Mouse (Mus musculus) gastrocnemius, postnatal 14 days (tissue): ENCODE measurements around the gene Pdcl3. TPM values are rescaled to one million over a fixed set of nuclear protein-coding genes. Genes with fewer than 3 reads are reported as not detected.
"Not testable (repeated sequence)": the region's sequence is repeated elsewhere in the genome, so short reads cannot be mapped to it uniquely, and the experiment has no call there.

ENCODE experiments used
- DNase-seq: peaks from one replicate; pipeline ENCODE4 v3.0.0; 2021; ENCODE audit warnings: mixed read lengths
- intact Hi-C: fragments of 180-260 bp; cut with DNase I; formaldehyde crosslinking; loops from one replicate; pipeline ENCODE4 v1.15.1; 2025; ENCODE audit warnings: low total_unique reads
- total RNA-seq, 2 experiments: library from RNA; stranded (reverse); gene quantifications; 2 replicates each; pipeline ENCODE4 v1.2.3; 2021

The Pdcl3 gene
- total RNA-seq, 2 experiments from 2014 or later: 64.4 to 70.5 TPM

DNA sequence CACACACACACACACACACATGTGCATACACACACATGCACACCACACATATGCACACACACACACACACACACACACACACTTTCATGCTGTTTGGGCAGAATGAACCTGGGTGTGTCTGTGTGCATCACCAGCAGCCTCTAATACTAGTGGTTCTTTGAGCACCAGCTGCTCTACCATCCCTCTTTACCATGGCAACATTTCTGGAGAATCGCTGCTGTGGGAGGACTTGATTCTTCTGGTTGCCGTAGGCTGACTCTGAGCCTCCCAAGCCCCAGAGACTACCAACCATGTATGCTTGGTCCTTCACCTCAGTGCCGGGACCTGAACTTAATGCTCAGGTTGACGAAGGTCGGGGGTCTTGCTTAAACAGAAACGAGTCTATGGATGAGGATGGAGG is 28.4 kb downstream of the Pdcl3 start:
- no peak for DNase-seq
- intact Hi-C loops: loop anchor here (5.0 to 10.0 kb wide), 2 partner anchors 191 to 328 kb away; no protein-coding TSS in a partner anchor

DNA sequence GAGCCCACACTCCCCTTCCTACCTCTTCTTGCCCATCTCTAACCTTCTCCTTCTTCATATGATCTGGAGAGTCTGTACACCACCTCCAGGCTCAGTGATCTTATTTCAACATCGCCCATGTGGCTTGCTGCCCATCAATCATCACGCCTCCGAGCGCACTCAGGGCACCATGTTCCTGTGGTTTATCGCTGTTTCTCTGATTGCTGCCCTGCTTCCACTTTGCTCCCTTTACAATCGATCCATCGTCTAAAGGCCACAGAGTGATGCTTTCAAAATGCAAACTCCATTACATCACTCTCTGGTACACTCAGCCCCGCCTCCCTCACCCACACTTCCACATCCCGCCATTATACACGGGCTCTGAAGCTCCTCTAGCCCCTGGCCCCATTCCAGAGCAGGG is 30.1 kb downstream of the Pdcl3 start:
- no peak for DNase-seq
- intact Hi-C loops: loop anchor here (10.0 kb wide), 1 partner anchor 189 kb away; no protein-coding TSS in a partner anchor

DNA sequence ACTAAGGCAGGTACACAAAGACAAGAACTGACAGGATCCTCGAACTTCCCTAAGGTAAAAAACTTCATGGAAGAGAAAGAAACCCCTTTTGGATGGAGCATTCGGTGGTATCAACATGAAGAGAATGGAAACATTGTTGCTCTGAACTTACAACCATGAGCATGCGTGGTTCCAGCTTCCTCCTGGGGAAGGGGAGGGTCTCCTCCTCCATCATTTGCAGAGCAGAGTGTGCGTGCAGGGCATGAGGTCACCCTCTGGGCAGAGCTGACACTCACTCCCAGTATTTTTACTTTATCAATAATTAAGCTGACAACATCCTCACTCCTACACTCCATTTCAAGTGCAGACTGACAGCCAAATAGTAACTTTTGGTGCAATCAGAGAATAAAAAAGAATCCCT is 32.5 kb downstream of the Pdcl3 start:
- DNase-seq: no peak
- intact Hi-C loops: loop anchor here (10.0 kb wide), 1 partner anchor 187 kb away; no protein-coding TSS in a partner anchor

DNA sequence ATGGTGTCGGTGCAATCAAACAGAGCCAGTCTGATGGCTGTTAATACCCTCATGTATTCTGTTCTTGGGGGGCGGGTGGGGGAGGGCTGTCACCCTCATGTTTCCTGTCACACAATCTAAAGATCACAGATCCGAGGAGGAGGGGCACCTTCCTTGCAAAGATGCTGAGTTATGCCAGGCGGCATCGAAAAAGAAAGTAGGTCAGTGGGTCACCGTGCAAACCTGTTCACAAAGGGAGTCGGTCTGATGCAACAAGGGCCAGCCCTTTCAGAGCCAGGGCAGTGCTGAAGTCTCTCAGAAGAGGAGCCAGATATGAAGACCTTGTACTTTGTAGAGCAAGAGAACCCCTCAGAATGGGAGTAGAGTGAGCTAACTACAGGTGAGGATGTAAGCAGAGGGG is 39.7 kb downstream of the Pdcl3 start:
- intact Hi-C loops: no loop called here
- no peak for DNase-seq

DNA sequence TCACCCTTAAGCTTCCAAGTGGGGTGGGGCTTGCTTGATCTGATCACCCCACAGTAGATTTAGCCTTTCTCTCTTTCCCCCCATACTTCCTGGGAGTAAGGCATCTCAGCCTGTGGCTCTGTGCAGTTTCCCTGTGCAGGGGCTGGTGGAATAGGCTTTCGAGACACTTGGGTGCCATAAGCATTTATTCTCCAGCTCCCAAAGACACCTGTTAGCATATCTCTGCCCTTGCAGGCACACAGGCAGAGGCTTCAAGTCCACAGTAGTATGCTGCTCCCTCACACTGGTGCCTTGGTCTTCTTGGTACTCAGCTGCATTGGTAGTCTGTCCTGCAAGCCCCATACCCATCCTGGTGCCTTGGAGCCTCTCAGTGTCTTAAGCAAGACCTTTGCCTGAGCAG is 40.4 kb downstream of the Pdcl3 start:
- DNase-seq: no peak
- intact Hi-C loops: no loop called here

DNA sequence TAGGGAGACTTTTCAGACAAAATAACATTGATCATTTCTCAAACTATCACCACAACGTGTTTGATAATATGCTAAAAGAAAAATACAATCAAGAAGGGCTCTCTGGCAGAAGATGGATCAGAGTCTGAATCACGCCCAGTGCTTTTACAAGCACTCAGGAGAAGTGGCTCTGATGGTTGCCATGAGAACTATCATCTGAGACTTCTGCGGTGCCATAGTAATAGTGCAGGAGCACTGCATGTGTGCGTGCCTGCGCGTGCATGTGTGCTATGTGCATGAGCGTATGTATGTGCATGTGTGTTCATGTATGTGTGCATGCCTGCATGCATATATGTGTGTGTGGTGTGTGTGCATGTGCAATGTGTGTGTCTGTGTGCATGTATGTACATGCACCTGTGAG is 43.8 kb downstream of the Pdcl3 start:
- intact Hi-C loops: no loop called here
- no peak for DNase-seq

DNA sequence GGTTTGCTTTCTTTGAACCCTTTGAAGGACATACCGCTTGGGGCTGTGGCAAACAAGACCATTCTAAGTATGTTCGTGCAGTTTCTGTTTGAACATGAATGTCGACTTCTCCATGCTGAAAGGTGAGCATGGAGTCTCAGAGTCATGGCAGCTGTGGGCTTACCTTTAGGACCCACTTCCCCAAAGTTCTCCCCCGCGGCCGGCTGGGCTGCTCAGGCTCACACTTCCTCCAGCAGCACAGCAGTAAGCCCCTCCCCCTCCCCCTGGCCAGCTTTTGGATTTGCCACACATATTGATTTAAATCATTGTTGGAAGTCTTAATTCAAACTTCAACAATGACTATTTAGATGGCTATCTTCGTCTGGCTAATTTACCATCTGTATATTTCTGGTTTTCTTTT is 44.7 kb downstream of the Pdcl3 start:
- DNase-seq: no peak
- intact Hi-C loops: no loop called here

DNA sequence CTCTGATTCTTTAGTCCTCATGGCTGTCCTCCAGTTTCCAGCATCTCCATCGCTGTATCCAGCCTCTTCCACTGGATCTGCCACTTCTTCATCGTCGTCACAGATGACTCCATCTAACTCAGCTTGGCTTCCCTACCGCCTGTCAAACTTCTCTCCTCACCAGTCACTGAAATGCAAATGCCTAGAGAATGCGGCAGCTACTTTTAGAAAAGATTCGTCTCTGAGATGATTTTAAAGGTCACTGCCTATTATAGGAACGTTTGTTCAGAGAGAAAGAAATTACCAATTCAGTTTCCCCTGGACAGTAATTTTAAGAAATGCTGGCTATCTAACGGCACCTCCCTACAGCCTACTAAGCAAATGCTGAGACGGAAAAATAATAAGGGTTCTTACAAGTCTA is 50.4 kb downstream of the Pdcl3 start:
- intact Hi-C loops: no loop called here
- DNase-seq: no peak

DNA sequence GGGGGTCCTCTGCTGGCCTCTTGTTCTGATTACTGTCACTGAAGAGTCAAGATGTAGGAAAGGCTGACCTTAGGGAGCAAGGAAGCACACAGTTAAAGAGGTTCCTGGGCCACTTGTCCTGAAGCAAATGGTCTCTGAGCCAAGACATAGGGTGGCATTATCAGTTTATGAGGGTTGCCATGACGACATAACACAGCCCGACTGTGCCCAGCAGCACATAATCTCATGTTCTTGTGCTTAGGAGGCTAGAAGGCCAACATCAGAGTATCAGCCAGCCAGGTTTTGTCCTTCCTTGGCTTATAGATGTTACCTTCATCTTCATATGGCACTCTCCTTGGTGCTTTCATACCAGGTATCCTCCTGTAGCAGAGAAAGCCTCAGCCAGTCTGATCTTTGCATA is 56.8 kb downstream of the Pdcl3 start:
- intact Hi-C loops: no loop called here
- DNase-seq: no peak

DNA sequence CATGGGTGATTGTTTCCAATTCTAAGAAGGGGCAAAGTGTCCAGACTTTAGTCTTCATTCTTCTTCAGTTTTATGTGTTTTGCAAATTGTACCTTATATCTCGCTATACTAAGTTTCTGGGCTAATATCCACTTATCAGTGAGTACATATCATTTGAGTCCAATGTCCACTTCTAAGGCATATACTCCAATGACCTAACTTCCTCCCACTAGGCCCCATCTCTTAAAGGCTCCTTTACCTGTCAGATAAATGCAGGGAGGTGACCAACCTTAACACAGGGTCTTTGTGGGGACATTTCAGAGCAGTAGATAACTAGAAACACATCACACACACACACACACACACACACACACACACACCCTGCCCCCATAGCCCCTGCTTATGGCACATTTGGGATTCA is 59.0 kb downstream of the Pdcl3 start:
- intact Hi-C loops, DNase-seq: not testable (repeated sequence)

DNA sequence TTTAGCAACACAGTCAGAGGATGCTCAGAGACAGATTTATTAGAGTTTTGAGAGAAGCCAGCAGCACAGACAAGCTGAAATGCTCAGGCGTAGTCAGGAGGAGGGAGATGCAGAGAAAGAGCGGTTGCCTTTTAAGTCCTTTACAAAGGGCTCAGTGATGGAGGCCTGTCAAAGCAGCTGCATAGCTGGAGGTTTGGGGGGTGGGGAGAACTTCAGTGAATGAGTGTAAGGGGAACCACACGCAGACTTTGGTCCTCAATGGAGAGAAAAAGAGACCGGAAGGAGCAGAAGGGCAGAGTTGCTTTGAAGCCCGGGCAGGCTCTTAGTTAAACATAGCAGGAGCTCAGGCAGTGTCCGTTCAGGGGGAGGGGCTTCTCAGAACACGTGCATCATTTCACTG is 61.3 kb downstream of the Pdcl3 start:
- no peak for DNase-seq
- intact Hi-C loops: no loop called here

Other genes starting within 250 kb of the Pdcl3 start
- under 1 TPM; 0.58 to 0.94 TPM for gene Lonrf2, start 148.9 kb upstream of the Pdcl3 start, total RNA-seq
- gene Chst10, start 87.4 kb upstream of the Pdcl3 start, total RNA-seq: under 1 TPM; 0.20 to 0.53 TPM
- gene Nms, start 46.5 kb upstream of the Pdcl3 start, total RNA-seq: not detected
- 1 to 10 TPM; 3.2 TPM for gene Npas2, start 208.1 kb downstream of the Pdcl3 start, total RNA-seq